Mouse (Mus musculus) left cerebral cortex, adult 9 months (tissue): Measurements from ENCODE around the gene Sez6l.

Experiments
- DNase-seq, 2 experiments: peaks; one replicate each; pipeline ENCODE4 v3.0.0; 2022; ENCODE audit warnings: low spot score in 2 of 2

Sez6l gene

DNA sequence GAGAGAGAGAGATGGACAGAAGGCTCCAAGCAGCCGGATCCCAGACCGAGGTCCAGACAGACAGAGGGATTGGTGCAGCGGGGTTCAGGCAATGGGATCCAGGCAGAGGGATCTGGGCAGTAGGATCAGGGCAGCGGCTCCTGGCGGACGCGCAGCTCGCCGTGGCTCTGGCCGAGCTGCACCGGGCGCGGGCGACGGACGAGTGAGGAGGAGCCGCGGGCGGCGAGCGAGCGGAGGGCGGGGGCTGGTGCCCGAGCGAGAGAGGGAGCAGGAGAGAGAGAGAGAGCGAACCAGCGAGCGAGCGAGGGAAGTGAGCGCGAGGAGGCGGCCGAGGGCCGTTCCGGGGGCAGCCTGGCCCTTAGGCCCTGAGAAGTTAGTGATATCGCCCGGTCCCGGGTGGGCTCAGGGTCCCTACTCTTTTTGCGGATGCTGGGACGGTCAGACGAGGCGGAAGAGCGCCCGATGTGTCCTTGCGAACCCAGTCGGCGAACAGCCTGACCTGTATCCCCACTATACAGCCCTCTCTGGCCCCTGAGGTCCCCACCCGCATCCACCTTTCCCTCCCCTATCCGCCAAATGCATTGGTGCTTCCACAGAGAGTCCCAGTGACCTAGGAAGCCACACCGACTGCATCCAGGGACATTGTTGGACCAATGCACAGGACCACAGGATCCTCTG lies at the start of gene Sez6l:
Gene Sez6l (minus strand): TSS at position 193 of the 678 bp plus-strand sequence.
- peak in 1 of 2 experiments; percentile 77 for DNase-seq

DNA sequence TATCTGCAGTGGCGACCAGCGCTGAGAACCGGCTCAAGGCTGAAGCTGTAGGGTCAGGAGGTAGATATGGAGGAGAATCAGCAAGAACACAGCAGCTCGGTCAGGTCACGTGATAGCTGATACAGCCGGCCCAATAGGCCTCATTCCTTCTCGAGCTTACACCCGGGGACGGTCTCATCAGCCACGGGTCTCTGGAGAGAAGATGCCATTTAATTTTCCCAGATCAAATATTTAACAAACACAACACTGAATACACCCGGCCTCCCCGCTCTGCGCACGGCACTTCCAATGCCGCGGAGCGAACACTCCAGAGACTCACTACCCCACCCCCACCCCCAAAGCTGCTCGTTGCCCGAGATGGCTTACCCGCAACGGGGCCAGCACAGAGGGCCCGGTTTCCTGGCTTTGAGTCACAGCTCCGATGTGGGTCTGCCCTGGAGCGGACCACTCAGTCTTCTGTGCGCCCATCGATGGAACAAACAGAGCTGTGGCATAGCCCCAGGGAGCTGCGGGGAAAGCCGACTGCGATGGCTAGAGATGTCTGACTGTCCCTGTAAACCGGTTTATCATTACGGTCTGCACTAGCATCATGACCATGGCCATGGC lies 48.7 kb upstream of the Sez6l start:
- DNase-seq = no peak

DNA sequence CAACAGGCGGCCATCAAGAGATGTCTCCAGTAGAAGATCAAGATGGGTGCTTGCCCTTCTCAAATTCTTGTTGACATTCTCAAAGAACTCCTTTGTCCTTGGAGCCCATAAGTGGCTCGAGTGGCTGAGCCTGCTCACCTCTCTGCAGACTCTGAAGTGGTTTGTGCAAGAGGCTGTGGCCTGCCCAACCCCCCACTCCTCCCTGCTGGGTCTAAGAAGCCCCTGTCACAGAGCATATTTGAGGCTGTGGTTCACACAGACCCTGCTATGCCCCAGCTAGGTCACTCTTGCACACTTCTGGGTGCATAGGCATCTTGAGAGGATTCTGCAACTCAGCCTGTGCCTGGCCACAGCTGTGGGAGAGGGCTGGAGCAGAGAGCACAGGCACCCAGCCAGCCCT lies 46.0 kb upstream of the Sez6l start:
- no peak for DNase-seq

DNA sequence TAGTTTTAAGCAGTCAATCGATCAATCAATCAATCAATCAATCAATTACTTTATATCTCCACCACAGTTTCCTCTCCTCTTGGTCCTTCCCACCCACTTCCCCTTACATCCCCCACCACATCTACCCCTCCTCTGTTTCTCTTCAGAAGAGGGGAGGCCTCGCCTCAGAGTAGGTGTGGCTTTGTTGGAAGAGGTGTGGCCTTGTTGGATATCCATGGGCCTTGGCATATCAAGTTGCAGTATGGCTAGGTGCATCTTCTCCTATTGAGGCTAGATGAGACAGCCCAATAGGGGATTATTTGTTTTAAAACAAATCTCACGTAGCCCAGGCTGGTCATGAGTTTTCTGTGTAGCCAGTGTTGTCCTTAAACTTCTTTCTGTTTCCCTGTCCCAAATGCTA lies 43.3 kb upstream of the Sez6l start:
- DNase-seq = no peak

DNA sequence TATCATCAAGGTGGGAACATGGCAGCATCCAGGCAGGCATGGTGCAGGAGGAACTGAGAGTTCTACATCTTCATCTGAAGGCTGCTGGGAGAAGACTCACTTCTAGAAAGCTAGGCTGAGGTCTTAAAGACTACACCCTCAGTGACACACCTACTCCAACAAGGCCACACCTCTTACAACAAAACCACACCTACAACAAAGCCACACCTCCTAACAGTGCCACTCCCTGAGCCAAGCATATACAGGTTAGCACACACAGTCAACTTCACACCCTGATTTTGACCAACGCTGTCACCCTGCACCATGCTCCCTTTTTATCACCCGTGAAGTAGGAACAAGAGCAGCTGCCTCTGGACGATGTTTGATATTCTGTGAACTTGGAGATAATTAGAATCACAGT lies 42.4 kb upstream of the Sez6l start:
- no peak for DNase-seq

DNA sequence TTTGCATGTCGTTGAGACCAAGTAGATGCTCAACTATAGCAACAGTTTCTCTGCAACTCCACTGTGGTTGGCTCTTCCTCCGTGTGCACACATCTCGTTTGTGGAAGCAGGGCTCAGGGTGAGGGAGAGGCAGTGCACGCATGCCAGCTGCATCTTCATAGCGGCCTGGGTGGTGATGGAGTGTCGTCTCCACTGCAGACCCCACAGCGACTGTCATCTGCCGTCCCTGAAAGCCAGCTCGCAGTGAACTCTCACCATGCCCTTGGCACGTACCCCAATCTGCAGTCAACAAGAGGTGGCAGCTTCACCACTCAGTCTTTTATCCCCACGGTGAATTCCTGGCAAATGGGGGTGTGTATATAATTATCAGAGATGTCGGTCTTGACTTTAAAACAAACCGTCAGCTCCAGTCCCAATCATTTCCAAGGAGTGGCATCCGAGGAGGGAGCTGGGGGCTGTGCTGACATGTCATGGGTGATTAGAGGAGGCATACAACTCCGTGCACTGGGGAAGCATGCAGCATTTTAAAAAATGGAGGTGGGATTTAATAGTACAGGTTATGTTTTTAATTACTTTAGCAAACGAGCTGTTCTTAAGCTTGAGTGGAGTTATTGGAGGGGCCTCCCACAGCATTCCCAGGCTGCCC lies 40.7 kb upstream of the Sez6l start:
- no peak for DNase-seq

DNA sequence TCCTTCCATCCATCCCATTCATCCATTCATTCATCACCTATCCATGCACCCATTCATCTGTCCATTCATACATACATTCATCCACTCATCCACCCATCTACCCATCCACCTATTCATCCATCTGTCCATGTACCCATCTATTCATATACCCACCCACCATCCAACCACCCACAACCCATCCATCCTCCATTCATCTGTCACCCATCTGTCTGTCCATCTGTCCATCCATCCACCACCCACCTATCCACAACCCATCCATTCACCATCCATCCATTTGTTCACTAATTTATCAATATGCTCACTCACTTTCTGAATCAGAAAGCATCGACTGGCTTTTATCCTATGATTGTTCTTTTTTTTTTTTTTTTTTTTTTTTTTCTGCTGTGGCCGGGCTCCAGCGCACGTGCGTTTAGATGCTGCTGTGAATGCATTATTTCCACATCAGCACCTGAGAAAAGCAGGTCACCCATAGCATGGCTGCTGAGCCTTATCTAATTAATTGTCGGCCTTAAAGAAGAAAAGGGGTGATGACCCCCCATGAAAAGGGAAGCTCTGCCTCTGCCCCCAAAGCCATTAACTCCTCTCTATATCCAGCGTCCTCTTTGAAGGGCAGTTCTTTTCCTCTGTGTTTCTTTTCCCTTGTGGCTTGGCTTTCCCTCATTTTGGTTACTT lies 39.1 kb upstream of the Sez6l start:
- DNase-seq = no peak

DNA sequence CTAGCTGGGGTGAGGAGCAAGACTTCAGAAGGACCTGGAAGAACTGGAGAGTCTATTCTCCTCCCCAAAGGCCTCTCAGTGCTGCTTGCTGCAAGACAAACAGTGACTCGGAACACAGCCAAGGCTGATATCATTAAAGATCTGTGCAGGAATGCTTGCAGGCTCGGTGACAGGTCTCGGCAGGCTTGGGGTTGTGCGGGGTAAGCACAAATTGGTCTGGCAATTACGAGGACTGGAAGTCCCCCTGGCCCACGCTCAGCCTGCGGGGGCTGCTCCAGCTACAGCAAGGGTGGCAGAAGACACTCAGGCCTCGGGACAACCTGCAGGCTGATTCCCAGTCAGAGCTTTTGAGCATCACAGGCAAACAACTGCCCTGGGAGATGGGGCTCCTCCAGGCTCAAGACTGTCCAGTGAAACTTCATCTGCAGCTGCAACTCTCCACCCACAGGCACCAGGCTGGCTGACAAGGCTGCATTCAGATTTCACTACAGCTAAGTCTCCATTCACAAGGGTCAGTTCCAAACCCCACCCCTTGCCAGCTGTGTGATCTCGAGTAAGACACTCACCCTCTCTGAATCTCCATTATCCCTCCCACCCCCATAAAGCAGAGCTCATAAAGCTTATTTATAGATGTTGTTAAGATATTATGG lies 31.0 kb upstream of the Sez6l start:
- no peak for DNase-seq

DNA sequence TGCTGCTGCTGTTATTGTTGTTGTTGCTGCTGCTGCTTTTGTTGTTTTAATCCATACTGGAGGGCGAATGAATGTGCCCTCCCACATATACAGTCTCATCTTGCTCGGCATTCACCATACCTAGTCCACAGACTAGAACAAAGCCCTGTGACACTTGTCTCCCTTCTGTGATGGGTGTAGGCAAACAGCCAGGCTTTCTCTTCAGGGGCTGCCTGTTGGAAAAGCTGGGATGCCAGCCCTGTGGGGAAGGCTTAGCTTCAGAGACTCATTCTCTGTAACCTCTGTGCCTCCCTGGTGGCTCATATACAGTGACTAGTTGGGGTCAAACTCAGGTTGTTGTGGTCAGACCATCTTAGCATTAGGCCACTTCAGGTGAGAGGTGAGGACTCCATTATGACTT lies 30.1 kb upstream of the Sez6l start:
- DNase-seq = no peak

DNA sequence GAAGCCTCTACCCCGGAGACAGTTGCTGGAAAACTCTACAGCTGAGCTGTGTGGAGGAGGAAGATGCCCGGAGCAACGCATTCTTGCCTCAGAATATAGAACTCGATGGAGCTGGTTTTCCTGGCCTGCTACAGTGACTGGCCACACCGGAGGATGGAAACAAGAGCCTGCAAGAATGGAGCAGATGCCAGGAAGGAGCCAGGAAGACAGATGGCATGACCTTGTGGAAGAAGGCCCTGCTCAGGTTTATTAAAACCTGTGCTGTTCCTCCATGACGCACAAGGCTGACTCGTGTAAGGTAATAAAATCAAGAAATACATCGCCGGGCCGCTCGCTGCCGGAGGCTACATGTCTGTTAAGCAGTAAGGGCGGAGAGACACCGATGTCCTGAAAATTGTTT lies 28.4 kb upstream of the Sez6l start:
- DNase-seq = no peak

DNA sequence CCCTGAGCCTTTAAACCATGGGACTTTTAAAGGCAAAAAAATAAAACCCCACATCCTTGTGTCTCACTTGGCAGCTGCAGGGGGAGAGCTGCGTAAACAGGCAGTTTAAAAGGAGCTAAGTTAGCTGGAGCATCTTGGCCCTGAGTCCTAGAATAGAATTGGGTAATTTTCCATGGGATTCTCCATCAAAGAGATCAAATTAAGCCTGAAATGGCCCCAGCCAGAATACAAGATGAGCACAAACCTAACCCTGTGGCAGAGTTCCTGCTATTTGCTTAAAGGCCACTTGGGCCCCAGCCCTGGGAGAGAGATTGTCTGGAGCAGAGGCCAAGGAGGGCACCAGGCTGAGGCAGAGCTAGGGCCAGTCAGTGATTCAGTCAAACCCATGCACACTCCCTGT lies 27.3 kb upstream of the Sez6l start:
- peak in 1 of 2 experiments; percentile 20 for DNase-seq

DNA sequence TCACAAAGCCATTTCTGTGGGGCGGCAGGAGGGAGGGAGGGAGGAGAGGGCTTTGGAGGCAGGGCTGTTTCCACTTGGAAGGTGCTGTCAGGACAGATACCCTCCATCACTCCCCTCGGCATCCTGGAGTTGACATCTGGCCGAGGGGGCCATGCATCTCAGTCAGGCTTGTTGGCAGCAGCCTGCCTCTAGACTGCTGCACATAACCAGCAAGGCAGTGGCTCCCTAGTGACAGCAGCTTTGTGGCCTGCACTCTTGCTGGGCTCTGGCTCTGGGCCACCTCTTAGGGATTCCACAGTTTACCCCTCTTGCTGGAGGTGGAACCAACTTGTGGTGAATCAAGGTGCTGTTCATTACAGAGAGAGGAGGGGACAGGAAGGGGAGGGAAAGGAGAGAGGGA lies 26.6 kb upstream of the Sez6l start:
- no peak for DNase-seq

DNA sequence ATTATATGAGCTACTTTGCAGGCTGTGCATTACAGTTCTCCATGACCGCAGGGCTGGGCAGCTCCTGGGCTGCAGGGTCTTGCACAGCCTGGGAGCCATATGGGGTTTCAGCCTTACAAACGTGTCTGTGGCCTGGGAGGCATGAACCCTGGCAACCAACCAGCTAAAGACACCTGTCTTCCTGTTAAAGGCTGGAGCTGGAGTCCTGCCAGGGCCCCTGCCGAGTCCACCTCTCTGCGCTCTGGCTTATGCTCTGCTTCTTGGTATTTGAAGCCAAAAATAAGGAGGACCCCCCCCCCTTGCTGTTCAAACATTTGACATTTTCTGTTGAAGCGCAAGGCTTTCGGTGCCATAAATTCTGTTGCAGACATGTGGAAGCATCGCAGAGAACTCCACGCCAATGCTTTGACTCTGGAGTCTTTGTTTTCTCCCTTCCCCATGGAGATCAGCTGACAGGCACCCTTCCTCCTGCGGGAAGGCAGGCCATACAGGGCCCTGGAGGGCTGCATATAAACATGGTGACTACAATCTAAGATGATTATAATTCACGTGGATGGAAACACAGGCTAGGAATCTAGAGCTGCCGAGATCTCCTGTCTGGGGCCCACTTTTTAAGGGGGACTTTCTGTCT lies 23.4 kb upstream of the Sez6l start:
- no peak for DNase-seq

DNA sequence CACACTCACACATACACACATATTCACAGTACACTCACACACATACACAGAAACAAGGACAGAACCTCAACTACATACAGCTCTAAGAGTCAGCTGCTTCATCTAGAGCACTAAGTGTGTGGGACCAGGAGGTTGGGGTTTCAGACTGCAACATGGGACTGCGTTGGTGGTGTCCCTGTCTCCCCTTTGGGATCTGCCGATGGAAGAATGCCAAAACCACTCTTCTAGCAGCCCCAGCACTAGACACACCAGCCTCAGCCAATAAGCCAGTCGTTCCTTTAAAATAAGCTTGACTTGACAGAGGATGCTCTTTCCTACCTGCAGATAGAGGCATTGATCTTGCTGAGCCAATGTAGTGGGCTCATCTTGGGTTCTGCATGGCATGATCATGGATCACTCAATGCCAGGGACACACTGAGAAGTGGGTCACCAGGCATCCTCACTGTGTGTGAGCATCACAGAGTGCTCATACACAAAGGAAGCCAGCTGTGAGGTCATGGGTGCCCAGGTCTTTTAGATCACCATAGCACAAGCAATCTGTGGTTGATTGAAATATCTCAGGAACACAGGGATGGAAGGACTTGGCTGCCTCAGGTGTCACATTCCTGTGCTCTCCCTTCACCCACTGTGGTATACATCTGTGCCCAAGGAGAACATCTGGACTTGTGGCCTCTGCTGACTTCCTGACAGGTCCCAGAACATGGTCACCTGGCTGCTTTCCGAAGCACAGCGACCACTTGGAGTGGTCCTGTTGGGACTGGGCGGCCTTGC lies 22.7 kb upstream of the Sez6l start:
- no peak for DNase-seq

DNA sequence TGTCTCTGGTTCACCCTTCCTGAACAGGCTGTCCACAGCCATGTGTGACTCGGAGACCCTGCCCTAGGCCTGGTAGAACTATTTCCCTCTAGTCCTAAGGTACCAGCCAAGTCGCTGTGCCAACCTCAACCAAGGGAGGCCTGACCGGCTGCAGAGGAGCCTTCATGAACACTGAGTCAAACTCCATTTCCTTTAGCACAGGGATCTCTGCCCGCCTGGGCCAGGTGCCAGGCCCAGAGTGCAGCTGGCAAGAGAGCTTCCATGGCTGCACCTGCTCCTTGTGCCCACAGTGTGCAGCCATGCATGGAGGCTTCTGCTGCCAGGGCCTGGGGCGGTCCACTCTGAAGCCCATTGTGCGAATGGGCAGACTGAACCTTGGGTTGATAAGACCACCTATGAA lies 20.9 kb upstream of the Sez6l start:
- DNase-seq = peak in 1 of 2 experiments; percentile 37

DNA sequence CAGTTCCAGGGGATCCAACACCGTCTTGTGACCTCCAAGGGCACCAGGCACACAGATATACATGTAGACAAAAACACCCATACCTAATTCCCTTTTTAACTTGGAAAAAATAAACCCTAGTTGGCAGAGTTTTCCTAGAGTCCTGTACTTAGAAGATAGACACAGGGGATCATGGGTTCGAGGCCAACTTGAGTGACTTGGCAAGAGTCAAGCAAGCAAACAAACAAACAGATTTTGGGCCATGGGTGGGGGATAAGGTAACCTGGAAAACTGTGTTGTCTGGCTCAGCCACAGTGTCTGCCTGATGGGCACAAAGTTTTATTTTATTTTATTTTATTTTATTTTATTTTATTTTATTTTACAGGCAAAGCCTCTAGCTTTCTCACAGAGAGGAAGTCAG lies 20.3 kb upstream of the Sez6l start:
- DNase-seq = no peak

DNA sequence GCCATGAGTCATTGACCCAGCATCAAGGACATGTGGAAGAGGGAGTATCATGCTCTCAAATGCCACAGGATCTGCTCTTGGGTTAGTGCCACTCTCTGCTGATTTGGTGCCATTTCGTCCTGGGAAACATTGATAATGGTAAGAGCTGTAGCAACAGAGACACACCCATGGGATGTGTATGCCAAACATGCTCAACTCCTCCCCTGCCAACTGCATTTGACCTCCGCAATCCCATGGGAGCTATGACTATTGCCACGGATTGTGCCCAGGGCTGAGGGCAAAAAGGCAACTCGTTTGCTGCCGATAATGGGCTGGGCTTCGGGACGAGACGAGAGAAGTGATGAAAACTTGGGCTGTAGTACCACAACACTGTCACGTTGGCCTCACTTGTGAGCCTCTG lies 19.7 kb upstream of the Sez6l start:
- no peak for DNase-seq

DNA sequence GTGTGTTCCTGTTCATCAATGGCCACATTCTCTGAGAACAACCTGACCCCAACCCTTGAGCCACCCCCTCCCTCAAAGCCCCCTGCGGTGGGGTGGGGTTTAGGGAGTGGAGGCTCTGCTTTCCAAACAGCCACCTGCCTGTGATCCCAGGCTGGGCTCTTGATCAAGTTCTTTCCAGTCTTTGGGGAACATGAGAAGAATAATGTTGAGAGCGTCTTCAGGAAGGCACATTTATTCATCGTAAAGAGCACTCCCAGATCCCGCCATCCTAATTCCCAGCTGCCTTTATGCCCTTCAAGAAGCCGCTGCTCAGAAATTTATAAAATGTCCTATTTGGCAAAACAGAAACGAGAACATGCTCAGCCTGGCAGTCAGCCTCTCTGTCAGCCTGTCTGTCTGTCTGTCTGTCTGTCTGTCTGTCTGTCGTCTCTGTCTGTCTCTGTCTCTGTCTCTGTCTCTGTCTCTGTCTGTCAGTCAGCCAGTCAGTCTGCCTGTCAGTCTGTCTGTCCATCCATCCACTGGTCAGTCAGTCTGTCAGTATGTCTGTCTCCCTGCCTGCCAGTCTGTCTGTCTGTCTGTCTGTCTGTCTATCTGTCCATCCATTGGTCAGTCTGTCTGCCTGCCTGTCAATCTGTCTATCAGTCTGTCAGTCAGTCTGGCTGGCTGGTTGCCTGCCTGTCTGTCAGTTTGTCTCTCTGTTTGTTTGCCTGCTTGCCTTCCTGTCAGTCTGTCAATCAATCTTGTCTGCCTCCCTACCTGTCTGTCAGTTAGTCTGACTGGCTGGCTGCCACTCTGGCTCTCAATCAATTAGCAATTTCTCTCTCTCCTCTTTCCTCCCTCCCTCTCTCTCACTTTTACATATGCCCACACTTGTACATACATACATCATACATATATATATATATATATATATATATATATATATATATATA lies 19.0 kb upstream of the Sez6l start:
- no peak for DNase-seq

DNA sequence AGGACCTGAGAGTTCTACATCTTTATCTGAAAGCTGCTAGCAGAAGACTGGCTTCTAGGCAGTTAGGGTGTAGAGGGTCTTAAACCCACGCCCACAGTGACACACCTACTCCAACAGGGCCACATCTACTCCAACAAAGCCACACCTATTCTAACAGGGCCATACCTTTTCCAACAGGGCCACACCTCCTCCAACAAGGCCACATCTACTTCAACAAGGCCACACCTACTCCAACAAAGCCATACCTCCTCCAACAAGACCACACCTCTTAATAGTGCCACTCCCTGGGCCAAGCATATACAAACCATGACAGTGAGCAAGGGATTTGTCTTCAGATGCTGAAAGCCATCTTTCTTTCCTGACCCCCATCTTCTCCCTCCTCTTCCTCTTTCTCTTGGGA lies 14.7 kb upstream of the Sez6l start:
- no peak for DNase-seq

DNA sequence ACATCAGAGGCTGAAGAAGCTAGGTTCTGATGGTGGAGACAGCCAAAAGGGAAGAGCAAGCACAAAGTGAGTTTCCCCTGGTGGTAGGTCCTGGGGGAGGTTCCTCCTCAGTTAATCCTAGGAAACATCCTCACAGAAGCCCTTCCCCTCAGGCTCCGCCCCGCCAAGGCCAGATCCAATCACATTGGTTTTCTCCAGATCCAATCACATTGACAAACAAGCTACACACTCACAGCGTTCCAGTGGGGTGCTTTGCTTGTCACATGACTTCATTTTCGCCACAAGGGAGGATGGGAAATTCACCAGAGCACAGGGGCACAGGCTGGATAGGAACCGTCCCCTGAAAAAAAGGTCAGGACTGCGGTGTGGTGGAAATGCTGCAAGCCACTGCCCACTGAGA lies 9.1 kb upstream of the Sez6l start:
- DNase-seq = no peak
